ENCODE assay signal across 15 mouse cellular contexts in genomic region chr16:69577205-69577604, GRCm38 (mm10).
DNase-seq lines count a peak whose midpoint lies in the region; ATAC-seq lines count a peak whose summit lies in the region.
"Had no signal": no experiment of that assay in that cellular context is flagged by ENCODE, and none has a peak within 500 bp of the region (broad histone marks: within the 10 kb centered on the region; RNA-seq: fewer than 3 reads in every experiment).

No protein-coding gene starts in this region.

- no peak overlapping the region for H3K9ac ChIP-seq in hindbrain, embryonic 15.5 days
- no peak overlapping the region for H3K9ac ChIP-seq in hindbrain, embryonic 12.5 days

- H3K4me2 ChIP-seq in hindbrain, embryonic 15.5 days: no peak overlapping the region
- H3K4me2 ChIP-seq in hindbrain, embryonic 12.5 days (replicated peaks): no peak overlapping the region
- H3K4me2 ChIP-seq: liver, embryonic 11.5 days had no signal

- ATAC-seq in hindbrain, embryonic 15.5 days (ENCODE audit: low FRiP score, low read depth): 0 out of 2 replicates have a peak, but pooled peaks have one; percentile 59
- no peak for ATAC-seq in hindbrain, embryonic 12.5 days (ENCODE audit: low FRiP score)

- no peak overlapping the region for H3K27ac ChIP-seq in hindbrain, embryonic 15.5 days (replicated peaks)
- no peak overlapping the region for H3K27ac ChIP-seq in hindbrain, embryonic 12.5 days

- H3K27me3 ChIP-seq in hindbrain, embryonic 15.5 days: no peaks in the 10 kb centered on the region
- no peaks in the 10 kb centered on the region for H3K27me3 ChIP-seq in hindbrain, embryonic 12.5 days

- no peak overlapping the region for H3K4me3 ChIP-seq in hindbrain, embryonic 15.5 days
- no peak overlapping the region for H3K4me3 ChIP-seq in hindbrain, embryonic 12.5 days

- no peaks in the 10 kb centered on the region for H3K4me1 ChIP-seq in hindbrain, embryonic 15.5 days (replicated peaks)
- no peaks in the 10 kb centered on the region for H3K4me1 ChIP-seq in hindbrain, embryonic 12.5 days

- H3K36me3 ChIP-seq in hindbrain, embryonic 15.5 days: no peaks in the 10 kb centered on the region
- H3K36me3 ChIP-seq in hindbrain, embryonic 12.5 days: no peaks in the 10 kb centered on the region

- H3K9me3 ChIP-seq in hindbrain, embryonic 15.5 days: no peaks in the 10 kb centered on the region
- H3K9me3 ChIP-seq in hindbrain, embryonic 12.5 days (replicated peaks): no peaks in the 10 kb centered on the region

- peak; percentile 4 to 29 for DNase-seq in cerebellum, postnatal 25 days
- no peak for DNase-seq in cerebellum, adult 9-11 months
- DNase-seq in ES-CJ7 (ENCODE audit: low read depth, low spot score): peak; percentile 4
- DNase-seq in fibroblast of lung, adult 2 months (ENCODE audit: low read depth): peak; percentile 10
- no peak for DNase-seq in thymus, postnatal 25 days
- no peak for DNase-seq in spleen, adult 12 weeks (ENCODE audit: low spot score)
- DNase-seq: B cell, adult 2 months; kidney, adult 18-20 months; kidney, postnatal 36 days; lung, postnatal 36 days; right cerebral cortex, postnatal 25 days; thymus, postnatal 4 days had no signal

Comparison
In these comparisons a context has a peak if more than half of its experiments do, and no peak if none do; other contexts are left out.
1. DNase-seq: peak in cerebellum, postnatal 25 days (2 of 2), ES-CJ7 (single experiment) and fibroblast of lung, adult 2 months (single experiment); none in cerebellum, adult 9-11 months (single experiment), thymus, postnatal 25 days (single experiment) and spleen, adult 12 weeks (single experiment).